Mouse (Mus musculus) neural tube, embryonic 10.5 days (tissue): Measurements from ENCODE around the gene Ncor2.

Source experiments
- DNase-seq: peaks from one replicate; pipeline ENCODE4 v3.0.0-alpha.2; 2017; ENCODE audit warnings: low spot score; ENCODE audit errors: extremely low spot score

The Ncor2 gene

DNA sequence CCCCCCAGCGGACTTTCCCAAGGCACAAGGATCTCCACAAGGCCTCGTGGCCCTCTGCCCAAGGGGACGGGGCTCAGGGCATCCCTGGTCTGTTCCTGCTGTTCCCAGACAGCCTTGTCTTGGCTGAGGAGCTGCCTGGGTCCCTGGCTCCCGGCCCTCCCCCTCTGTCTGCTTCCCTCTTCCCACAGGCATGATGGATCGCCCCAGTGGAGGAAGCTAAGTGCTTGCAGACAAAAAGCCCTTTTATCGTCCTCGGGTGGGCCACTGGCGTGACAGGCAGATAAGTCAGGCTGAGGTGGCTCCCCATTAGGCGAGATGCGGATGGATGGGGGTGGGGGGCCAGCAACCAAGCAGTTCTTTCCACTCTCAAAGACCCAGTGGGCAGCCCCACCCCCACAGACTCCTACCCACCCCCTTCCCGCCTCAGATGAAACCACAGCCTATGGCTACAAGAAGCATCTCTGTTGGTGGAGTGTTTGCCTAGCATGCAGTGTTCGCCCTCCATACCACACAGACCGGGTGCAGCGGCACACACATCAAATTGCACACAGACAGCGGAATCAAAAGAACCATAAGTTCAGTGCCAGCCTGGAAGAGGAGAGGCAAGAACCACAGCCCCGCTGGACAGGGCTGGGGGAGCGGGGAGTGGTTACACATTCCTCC, 27.0 kb downstream of the Ncor2 start:
- peak; percentile 88 for DNase-seq

DNA sequence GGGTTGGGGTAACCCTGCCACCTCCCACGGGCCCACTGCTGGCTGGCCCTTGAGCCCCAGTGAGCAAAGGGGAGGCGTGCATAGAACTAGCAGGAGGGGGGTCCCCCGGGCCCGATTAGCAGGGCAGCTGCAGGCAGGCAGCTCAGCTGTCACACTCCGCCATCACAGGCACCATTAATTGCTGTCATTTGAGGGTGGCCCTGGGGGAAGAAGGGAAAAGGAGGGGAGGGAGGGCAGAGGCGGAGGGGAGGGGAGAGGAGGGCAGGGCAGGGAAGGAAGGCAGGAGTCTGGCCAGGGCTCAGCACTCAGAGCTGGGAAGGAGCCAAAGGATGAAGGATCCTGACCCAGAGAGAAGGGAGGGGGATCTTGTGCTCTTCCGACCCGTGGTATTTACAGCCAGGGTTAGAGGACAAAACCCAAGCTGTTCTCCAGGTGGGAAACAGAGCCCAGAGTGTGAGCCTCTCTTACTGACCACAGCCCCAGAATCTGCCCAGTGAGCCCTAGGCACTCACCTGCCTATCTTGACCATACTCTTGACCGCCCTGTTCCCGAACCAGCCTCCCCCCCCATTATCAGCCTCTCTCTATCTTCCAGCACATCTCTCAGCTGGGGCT, 28.0 kb downstream of the Ncor2 start:
- DNase-seq, result peak; percentile 71

DNA sequence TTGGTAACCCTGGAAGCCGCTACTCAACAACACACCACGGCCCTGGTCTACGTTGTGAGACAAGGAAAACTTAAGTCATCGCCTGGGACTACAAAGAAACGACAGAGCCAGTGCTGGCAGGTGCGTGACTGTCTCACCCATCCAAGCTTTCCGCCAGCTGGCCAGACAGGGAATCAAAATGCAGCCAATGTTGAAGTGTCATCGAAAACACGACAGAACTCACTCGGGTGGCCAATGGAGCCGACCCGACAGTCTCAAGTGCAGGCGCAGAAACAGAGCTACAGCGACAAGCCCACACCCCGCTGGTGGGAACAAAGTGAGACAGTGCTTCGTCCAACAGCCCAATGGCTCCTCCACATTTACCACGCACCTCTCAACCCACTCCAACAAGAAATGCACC, 29.9 kb downstream of the Ncor2 start:
- no peak for DNase-seq

DNA sequence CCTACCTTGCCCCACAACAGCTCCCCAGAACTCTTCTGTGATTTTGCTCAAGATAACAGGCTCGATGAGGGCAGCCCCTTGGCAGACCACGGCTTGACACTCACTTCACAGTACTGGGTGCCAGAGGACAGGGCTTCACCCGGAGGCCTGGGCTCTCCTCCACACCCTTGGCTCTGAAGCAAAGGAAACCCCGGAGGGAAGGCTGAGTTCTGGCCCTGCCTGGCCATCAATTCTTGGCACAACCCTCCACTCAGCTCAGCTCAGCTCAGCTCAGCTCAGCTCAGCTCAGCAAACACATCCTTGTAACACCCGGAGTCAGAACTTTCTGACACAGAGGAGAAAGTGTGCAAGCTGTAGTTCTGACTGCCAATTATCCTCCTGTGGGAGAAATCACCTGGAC, 30.3 kb downstream of the Ncor2 start:
- DNase-seq, result no peak

DNA sequence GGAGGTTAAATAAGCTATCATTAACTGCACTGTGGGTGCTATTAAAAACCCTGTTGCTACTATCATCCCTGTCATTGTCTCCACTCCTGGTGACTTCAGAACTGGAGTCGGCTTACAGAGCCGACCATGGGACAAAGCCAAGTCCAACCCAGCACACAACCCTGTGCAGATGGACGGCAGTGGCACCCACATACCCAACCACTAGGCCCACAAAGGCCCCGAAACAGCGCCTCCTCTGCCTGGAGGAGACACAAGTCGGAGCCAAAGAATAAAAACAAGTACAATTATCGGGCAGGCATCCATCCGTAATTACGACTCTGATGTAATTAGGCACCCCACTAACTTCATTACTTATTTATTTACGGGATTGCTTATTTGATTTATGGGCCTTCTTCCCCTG, 30.8 kb downstream of the Ncor2 start:
- no peak for DNase-seq

DNA sequence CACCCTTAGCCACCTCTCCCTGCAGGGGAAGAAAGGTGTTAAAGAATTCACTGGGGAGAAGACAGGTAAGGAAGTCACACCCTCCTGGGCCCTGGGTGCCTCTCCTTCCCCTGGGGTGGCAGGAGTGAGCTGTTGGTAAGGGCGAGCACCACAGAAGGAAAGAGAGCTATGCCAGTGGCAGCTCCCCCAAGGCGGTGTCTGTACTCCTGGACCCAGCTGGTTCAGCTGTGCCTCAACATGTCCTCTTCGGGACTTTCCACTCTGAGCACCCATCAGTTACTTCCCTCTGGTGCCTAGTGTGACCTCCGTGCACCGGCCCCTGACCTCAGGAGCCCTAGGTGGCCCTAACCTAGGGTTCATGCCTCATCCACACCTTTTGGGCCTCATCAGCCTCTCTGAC, 31.9 kb downstream of the Ncor2 start:
- DNase-seq, result no peak

DNA sequence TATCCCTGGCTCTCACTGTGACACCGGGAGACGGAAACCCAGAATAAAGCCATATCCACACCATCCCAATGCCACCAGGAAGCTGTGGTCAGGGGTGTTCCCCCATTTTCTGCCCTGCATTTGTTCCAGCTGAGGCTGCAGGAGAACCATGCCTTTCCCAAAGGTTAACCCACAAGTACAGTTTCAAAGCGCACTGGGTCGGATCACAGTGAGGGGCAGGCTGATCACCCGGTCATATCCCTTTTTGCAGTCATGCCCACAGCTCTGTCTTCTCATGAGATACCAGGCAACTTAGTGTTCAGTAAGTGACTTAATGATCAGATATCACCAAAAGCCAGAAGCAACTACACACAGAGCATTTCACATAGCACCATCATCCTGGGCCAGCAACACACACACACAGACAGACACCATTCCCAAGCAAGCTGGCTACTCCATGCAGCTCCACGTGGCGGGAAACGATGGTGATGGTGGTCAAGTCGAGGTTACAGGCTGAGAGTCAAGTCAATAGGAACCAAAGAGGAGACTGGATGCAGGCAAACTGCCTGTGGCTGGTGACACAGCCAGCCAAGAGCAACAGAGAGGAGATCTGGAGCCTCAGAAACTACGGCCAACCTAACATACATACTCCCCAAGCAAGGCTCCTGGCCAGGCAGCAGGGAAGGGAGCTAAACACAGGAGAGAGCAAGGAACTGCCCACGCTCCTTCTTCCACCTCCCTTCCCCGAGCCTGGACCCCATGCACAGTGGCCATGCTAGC, 35.7 kb downstream of the Ncor2 start:
- DNase-seq, result no peak

DNA sequence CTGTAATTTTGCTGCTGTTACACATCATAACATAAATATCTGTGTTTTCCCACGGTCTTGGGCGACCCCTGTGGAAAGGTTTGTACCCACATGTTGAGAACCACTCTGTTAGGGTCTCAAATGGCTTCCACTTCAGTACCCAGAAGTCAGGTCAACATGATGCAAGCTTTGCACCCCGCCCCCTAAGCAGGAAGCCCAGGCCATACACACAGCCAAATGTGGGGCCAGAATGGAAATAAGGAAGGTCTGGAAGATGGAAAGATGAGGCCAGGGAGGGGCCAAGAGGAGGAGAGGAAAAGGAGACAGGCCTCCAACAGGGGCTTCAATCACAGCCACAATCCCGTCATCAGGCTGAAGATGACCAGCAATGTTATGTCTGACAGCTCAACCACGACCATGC, 37.1 kb downstream of the Ncor2 start:
- DNase-seq, result no peak

DNA sequence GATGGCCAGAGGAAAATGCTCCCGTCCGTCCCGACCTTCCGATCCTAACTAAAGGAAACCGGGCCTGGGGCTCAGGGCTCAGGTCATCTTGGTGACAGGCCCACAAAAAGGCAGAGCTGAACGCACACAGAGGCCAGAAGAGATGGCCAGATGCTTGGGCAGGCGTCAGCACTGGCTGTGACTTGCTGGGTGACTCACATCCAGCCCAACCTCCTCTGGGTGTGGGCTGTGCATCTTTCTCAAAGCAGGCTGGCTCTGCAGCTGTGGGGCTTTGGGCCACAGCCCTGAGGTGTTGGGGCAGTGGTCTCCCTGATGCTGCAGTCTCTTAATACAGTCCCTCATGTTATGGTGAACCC, 37.5 kb downstream of the Ncor2 start:
- DNase-seq, result no peak

DNA sequence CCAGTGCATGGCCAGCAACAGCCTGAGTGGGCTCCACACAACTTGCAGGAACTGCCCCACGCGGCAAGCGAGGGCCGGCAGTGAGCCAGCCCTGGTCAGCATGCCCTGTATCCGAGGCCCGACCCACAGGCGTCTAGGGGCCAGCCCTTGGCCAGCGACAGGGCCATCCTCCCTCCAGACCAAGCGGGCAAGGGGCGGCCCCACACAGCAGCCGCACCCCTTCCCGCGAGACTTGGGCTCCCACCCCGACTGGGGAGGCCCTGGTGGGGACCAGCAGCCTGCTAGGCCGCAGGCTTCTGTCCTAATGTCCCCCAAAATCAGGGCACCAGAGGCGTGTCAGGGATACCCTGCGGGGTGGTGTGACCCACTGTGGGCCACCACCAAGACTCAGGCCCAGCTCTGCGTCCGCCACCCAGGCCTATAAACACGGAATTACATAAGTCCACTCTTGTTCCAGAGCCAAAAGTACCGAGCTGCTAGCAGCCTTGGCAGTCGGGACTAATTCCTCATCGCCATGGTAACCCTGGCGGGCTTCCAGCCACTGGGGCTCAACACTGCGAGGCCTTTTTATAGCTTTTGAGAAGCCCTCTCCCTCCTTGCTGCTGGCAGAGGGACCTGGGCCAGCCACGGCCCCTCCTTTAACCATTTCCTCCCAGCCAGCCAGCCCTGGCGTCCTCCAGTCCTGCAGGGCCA, 38.0 kb downstream of the Ncor2 start:
- peak; percentile 84 for DNase-seq

DNA sequence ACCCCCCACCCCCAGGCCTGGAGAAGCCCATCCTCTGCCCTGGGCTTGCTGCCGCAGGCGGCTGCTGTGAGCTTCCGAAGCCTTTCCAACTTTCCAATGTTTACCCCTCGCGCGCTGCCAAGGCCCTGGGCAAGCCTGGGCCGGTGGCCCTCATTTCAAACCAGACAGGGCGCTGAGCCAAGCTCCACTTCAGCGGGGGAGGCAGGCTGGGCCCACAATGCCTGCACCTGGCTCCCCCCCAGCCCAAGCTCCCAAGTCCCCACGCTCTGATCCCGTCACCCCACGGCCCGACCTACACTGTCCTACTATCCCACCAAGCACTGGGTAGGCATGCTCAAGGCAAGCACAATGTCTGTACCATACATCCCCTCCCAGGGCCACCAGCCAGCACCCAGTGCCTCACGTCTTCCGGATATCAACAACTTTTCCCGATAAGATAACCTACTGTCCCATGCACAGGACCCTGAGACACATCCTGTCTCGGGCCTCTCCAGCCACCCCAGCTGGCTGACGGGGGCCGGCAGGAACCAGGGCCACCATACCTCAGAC, 38.8 kb downstream of the Ncor2 start:
- no peak for DNase-seq

DNA sequence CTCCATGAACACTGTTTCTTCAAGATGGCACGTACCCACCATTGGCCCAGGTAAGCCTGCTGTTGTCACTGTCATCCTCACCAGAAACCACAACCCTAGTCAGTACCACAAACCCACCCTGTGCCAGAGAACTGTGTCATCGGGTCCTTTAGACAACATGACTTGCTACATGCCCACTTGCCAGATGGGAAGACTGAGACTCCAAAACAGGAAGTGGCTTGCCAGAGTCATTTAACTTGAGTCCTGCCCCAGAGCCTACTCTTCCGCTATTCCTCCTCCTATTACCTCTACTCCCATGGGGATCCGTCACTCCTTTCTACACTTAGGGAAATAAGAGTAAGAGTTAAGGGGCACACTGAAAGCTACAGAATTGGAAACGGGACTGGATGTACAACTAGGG, 39.4 kb downstream of the Ncor2 start:
- no peak for DNase-seq

DNA sequence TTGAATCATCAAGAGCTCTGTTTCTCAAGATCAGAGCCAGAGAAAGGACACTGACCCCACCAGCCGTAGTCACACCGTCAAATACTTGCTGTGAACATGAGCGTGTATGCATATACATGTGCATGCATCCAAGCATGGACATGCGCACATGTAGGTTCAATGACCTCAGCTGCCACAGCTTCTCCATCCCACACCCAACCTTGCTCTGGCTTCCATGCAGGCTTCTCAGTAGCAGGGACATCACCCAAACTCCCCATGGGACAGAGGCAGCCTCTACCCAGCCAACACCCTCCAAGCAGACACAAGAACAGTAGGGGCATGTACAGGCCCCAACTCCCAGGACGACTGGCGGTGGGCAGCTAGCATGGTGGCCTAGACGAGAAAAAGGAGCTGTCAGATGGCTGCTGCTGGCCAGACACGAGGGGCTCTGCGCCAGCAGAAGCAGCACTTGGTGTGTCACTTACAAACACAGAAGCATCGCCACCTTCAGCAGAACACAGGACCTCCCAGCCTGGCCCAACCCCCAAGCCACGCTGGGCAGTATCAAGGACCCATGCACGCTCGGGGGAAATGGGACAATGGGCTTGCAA, 40.1 kb downstream of the Ncor2 start:
- no peak for DNase-seq

DNA sequence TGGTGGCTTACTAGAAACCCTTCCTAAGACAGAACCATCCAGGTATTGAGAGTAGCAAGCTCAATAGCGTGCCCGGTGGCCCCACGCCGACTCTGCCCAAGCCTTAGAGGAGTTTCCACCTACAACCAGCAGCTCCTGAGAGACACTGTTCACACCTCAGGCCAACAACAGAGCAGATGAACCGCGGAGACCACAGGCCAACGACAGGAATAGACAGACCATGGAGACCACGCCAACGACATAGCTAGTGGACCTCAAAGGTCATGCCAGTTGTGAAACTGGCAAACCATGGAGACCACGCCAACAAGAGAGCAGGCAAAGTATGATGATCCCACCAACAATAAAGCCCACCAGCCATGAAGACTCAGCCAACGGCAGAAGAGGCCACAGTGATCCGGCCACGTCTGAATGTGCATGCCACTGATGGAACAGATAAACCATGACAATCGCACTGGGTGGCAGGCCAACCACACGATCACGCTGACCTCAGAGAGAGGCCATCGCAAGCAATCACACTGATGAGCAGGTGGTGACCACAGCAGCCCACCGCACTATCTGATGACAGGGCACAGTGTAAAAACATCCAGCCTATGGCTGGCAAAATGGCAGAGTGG, 41.2 kb downstream of the Ncor2 start:
- DNase-seq, result no peak

DNA sequence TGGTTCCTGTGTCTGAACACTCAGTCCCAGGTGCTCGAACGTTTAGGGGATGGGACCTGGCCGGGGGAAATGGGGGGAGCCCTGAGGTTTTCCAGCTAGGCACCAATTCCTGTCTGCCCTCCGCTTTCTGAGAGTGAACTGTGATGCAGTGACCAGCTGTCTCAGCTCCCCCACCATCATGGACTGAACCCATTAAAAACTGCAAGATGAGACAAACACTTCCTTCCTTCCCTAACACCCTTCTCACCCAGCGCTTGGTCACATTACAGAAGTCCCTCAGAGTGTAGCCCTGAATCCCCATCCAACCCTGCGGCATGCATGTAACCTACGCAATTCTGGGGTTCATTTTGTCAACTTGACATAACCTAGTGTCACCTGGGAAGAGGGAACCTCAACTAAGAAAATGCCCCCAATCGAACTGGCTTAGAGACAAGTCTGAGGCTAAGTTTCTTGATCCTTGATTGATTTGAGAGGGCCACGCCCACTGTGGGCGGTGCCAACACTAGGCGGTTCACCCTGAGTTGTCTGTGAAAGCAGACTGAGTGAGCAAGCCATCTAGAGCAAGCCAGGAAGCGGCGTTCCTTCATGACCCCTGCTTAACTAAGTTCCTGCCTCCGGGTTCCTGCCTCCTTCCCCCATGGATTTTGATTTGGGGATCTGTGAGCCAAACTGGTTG, 41.9 kb downstream of the Ncor2 start:
- DNase-seq, result no peak

DNA sequence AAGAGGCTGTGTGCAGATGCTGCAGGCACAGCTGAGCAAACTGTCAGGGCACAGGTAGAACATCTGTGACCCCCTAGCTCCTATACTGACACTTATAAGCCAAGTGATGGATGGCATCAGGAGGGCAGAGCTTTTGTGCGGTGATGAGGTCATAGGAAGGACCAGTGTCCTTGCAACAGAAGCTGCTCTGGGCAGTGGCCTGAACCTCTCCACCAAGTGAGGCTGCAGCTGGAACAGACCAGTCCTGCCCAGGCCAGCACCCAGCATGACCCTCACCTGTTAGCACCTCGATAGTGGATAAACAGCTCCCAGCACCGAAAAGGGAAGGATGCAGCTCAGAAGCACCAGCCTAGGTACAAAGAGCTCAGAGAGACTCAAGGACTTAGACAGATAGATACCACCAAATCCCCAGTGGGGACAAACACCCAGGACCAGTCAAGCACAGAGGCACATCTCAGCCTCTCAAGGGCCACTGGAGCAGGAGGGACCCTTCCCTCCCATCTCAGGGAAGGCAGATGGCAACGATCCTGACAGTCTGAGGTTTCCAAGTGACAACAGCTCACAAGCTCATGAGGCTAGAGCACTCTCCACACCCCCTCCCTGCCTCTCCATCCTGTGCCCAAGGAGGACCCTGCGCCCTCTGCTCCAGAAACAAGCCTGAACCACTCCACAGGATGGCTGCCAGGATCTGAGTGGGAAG, 42.6 kb downstream of the Ncor2 start:
- no peak for DNase-seq

DNA sequence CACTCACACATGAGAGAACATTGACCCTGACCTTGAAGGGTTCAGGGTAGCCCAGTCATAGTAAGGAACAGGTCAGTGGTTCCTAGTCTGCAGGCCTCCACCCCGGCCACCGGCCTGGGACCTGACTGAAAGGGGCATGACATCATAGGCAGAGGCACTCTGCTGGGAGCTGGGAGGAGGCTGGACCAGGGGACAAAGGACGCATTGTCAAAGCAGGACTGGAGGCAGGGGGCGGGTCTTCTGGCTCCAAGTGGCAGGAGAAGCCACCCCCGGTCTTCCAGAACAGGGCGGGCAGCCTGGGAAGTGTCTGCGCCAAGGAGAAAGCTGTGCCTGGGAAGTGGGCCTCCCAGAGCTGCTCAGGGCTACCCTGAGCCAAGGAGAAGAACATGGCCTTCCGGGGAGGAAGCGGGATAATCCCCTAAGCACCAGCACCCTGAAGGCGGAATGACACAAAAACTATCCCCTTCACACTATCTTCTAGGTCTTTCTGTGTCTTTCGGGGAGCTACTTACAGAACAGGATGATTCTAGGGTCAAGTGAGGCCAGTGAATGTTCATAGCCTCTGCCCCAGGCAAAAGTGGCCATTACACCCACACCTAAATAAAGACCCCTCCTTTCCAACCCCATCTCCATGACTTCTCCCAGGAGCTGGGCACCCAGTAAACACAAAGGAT, 44.1 kb downstream of the Ncor2 start:
- DNase-seq, result peak; percentile 83

DNA sequence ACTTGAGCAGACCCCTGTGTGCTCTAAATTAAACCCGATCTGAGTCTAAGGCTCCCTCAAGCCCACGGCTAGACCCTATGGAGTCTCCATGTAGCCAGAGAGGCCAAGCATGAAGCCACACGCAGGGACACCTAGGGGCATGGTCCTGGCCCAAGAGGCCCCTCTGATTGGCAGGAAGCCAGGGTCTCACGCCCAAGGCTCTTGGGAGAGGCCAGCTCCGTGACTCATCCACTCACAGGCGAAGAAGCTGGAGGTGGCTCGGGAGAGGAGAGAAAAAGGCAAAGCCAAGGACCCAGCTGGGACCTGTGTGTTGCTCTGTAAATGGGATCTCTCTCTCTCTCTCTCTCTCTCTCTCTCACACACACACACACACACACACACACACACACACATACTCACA, 44.6 kb downstream of the Ncor2 start:
- DNase-seq, result no peak

DNA sequence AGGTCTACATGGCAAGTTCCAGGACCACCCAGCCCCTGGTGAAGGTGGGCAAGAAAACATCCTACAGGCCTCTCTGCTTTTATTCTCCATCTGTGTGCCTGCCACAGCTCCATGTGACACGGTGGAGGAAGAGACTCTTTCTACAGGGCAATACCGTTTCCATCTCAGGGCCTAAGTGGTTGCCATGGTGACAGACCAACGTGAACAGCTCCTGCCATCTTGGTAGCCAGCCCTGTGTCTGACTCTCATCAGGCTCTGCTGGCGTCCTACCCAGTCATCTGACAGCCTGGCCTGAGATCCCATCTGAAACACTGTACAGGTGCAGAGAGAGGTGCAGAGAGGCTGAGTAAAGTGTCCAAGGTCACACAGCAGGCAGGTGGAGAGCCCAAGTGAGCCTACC, 45.4 kb downstream of the Ncor2 start:
- no peak for DNase-seq
